Mouse (Mus musculus) midbrain, embryonic 14.5 days (tissue): ENCODE results near the gene Cox10. TPM values are rescaled to one million over a fixed set of nuclear protein-coding genes. Genes with fewer than 3 reads are reported as not detected.

Experiments used
- ATAC-seq: fragments of 200-750 bp; cut with Nextera tagmentation; 2 replicates; pipeline ENCODE4 v1.8.0; 2017; ENCODE audit warnings: moderate number of reproducible peaks, moderate library complexity; ENCODE audit not compliant: low FRiP score, low TSS enrichment
- DNase-seq: peaks from one replicate; pipeline ENCODE4 v3.0.0-alpha.2; 2015
- H3K27ac ChIP-seq: fragments of 300-500 bp; sonication (generic); replicated peaks from 2 replicates; pipeline ENCODE4 v1.5.1; 2014; ENCODE audit warnings: mild to moderate bottlenecking, low read depth, low read length, moderate library complexity
- H3K27me3 ChIP-seq: fragments of 300-500 bp; sonication (generic); 2 replicates; pipeline ENCODE4 v1.6.1; 2014; ENCODE audit warnings: low read length, control low read depth, mixed read lengths; ENCODE audit not compliant: control insufficient read depth, insufficient read depth
- H3K36me3 ChIP-seq: fragments of 300-500 bp; sonication (generic); 2 replicates; pipeline ENCODE4 v1.6.1; 2014; ENCODE audit warnings: low read length, control low read depth; ENCODE audit not compliant: control insufficient read depth, insufficient read depth
- H3K4me1 ChIP-seq: fragments of 300-500 bp; sonication (generic); 2 replicates; pipeline ENCODE4 v1.6.1; 2014; ENCODE audit warnings: mild to moderate bottlenecking, antibody characterized with exemption, low read length, control low read depth; ENCODE audit not compliant: control insufficient read depth, insufficient read depth
- H3K4me2 ChIP-seq: fragments of 300-500 bp; sonication (generic); 2 replicates; pipeline ENCODE4 v1.6.1; 2014; ENCODE audit warnings: mild to moderate bottlenecking, low read length, moderate library complexity
- H3K4me3 ChIP-seq: fragments of 300-500 bp; sonication (generic); replicated peaks from 2 replicates; pipeline ENCODE4 v1.5.1; 2014; ENCODE audit warnings: low read depth, low read length
- H3K9ac ChIP-seq: fragments of 300-500 bp; sonication (generic); replicated peaks from 2 replicates; pipeline ENCODE4 v1.6.1; 2014; ENCODE audit warnings: mild to moderate bottlenecking, low read length, moderate library complexity
- H3K9me3 ChIP-seq: fragments of 300-500 bp; sonication (generic); 2 replicates; pipeline ENCODE4 v1.6.1; 2016; ENCODE audit warnings: low read length, control low read depth, mixed read lengths; ENCODE audit not compliant: control insufficient read depth
- WGBS: fragments of 180-500 bp; shearing (Covaris S2); extraction: QIAGEN DNeasy Blood & Tissue Kit; methylation state at CpG from one replicate; pipeline ENCODE4 v1.1.7; 2014; 5-methylcytosine and 5-hydroxymethylcytosine counted together
- polyA plus RNA-seq: library from polyadenylated mRNA; unstranded; fragments of >200 nt; fragmentation: Nextera tagmentation; extraction: Ambion mirVana; gene quantifications from 2 replicates; pipeline ENCODE4 v1.2.1, GENCODE M21; 2014

Cox10 gene
- polyA plus RNA-seq, 1 experiment from 2014 or later = 26.8 TPM

DNA sequence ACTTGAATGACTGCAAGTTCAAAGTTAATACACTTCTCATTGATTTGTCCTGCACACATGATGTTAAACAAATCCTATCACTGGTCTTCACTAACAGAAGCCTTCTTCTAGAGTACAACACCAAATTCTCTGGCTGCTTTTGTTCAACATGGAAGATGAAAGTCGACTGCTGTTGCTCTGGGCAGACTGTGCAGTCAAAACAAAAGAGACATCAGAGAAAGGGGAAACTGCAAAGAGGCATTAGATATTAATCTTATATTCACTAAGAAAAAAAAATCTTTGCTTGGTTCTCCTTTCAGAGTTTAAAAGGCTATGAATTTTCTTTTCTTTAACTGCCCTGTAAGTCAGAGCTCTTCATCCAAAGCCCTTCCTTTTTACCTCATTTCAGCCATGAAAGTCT, 39.7 kb downstream of the Cox10 start:
- H3K9me3 ChIP-seq = no peaks in the 10 kb centered on the region
- no peak overlapping the region for H3K4me3 ChIP-seq
- WGBS = 10% methylated on average over 1 of the region's 1 CpGs
- ATAC-seq (no peak), DNase-seq (no peak)
- H3K4me2 ChIP-seq = no peak overlapping the region
- no peaks in the 10 kb centered on the region for H3K27me3 ChIP-seq
- no peaks in the 10 kb centered on the region for H3K36me3 ChIP-seq
- no peaks in the 10 kb centered on the region; the same call in 1 of the 2 replicates for H3K4me1 ChIP-seq
- no peak overlapping the region for H3K9ac ChIP-seq
- no peak overlapping the region for H3K27ac ChIP-seq

DNA sequence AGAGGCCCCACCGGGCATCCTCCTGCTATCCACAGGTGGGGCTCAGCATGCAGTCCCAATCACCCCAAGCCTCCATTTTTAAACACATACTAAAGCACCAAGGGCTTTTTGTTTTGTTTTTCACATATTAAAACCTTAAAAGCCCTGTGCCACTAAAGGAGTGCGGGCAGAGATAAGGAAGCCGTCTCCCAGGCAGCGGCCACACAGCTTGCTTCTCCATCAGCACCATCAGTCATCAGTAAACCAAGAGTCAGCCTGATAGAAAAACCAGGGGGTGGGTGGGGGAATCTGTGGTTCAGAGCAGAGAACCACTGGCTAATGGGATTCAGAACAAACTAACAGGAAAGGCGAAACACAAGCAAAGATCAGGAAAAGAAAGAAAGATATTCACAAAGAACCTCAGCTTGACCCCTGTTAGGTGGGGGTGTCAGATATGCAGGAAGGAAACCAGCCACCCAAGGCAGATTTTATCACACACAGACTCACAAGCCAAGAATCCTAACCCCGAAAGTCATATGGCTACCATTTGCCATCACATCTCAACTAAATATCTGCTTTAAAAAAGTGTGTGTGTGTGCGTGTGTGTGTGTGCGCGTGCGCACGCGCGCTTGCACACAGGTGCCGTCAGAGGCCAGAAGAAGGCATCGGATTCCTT, 41.7 kb downstream of the Cox10 start:
- no peaks in the 10 kb centered on the region for H3K36me3 ChIP-seq
- H3K9me3 ChIP-seq = no peaks in the 10 kb centered on the region
- H3K4me2 ChIP-seq = no peak overlapping the region
- no peak overlapping the region for H3K27ac ChIP-seq
- no peak for ATAC-seq
- no peak overlapping the region for H3K4me3 ChIP-seq
- H3K9ac ChIP-seq = no peak overlapping the region
- 77% methylated on average over 15 of the region's 15 CpGs for WGBS
- no peaks in the 10 kb centered on the region for H3K27me3 ChIP-seq
- no peak for DNase-seq
- no peaks in the 10 kb centered on the region; the same call in 1 of the 2 replicates for H3K4me1 ChIP-seq

DNA sequence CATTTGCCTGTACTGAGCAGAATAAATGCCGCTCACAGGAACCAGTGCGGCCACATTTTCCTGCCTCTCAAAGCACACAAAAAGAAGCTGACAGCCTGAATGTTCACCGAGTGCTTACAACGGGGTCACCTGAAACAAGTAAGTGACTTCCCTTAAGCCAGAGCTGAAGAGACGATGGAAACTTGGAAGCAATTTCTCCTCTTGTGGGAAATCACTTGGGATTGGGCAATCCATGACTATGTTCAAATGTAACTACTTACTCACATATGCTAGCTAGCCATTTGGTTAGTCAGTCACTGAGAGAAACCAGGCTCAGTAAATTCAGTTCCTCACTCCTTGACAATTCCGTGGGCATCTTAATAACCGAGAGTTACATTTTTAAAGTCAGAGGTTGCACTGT, 43.0 kb downstream of the Cox10 start:
- Histone ChIP-seq H3K9me3 (no peaks in the 10 kb centered on the region), H3K36me3 (no peaks in the 10 kb centered on the region), H3K4me2 (no peak overlapping the region), H3K27me3 (no peaks in the 10 kb centered on the region), H3K9ac (no peak overlapping the region), H3K4me1 (no peaks in the 10 kb centered on the region; the same call in 1 of the 2 replicates), H3K4me3 (no peak overlapping the region), H3K27ac (no peak overlapping the region)
- WGBS = 94% methylated on average over 7 of the region's 7 CpGs
- DNase-seq (no peak), ATAC-seq (no peak)

DNA sequence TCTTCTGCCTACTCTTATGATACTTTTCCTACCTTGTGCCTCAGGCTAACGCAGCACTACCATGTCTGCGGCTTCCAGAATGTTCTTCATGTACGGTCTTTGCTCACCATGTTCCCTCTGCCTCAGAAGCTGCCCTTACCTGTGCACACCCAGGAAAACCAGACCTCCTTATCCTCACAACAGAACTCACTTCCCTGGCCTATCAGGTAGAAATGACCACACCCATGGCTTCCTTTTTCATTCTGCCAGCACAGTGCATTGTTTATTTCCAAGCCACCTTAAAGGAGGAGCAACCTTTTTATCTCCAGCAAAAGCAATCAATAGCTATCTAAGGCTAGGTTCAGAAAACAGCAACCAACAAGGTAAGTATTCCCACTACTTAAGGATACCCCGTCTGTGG, 43.6 kb downstream of the Cox10 start:
- H3K4me1 ChIP-seq = no peaks in the 10 kb centered on the region; the same call in 1 of the 2 replicates
- no peaks in the 10 kb centered on the region for H3K36me3 ChIP-seq
- no peak overlapping the region for H3K4me2 ChIP-seq
- no peak overlapping the region for H3K4me3 ChIP-seq
- DNase-seq = no peak
- H3K27me3 ChIP-seq = no peaks in the 10 kb centered on the region
- H3K9ac ChIP-seq = no peak overlapping the region
- H3K9me3 ChIP-seq = no peaks in the 10 kb centered on the region
- H3K27ac ChIP-seq = no peak overlapping the region
- 94% methylated on average over 4 of the region's 4 CpGs for WGBS
- ATAC-seq = no peak

DNA sequence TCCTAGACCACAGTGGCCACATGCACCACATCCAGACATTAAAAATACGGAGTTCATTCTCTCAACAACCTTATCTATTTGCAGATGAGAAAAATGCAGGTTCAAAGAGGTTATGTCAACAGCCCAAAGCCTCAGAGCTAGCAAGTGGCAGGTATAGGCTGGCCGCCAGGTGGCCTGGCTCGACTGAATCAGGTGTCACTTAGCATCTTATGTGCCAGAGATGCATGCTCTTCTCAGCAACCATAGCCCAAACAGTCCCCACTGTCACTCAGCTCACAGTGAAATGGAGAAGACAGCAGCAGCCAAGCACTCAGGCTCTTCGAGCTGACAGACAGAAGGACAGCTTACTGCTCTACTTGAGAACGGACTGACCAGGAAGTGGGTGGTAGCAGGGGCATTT, 44.6 kb downstream of the Cox10 start:
- DNase-seq = no peak
- Histone ChIP-seq H3K9me3 (no peaks in the 10 kb centered on the region), H3K27ac (no peak overlapping the region), H3K27me3 (no peaks in the 10 kb centered on the region), H3K4me2 (no peak overlapping the region), H3K9ac (no peak overlapping the region), H3K36me3 (no peaks in the 10 kb centered on the region), H3K4me3 (no peak overlapping the region), H3K4me1 (no peaks in the 10 kb centered on the region)
- no peak for ATAC-seq
- 94% methylated on average over 5 of the region's 5 CpGs for WGBS

DNA sequence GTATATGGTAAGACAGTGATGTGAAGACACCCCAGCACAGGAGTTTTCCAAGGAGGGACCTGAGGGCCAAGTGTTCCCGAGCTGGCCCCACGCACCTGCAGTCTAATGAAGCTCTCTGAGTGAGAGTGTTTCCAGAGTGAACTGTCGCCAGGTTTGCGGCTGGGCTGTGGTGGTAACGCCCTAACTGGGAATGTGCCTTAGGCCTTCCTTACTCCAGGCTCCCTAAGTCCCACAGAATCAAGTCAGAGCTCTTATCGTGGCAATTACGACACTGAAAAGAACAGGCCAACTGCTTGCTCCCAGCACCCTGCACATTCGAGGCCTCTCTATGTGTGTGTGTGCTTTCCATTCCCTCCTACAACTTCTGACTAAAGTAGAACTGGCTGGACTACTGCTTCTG, 51.8 kb downstream of the Cox10 start:
- ATAC-seq (no peak), DNase-seq (no peak)
- no peak overlapping the region for H3K9ac ChIP-seq
- 85% methylated on average over 8 of the region's 8 CpGs for WGBS
- H3K4me3 ChIP-seq = no peak overlapping the region
- H3K9me3 ChIP-seq = no peaks in the 10 kb centered on the region
- H3K4me2 ChIP-seq = no peak overlapping the region
- no peaks in the 10 kb centered on the region for H3K36me3 ChIP-seq
- 0 out of 2 replicates have a peak, but pooled peaks cover 4% of the 10 kb centered on the region for H3K27me3 ChIP-seq
- H3K27ac ChIP-seq = no peak overlapping the region
- H3K4me1 ChIP-seq = peaks cover 24% of the 10 kb centered on the region

DNA sequence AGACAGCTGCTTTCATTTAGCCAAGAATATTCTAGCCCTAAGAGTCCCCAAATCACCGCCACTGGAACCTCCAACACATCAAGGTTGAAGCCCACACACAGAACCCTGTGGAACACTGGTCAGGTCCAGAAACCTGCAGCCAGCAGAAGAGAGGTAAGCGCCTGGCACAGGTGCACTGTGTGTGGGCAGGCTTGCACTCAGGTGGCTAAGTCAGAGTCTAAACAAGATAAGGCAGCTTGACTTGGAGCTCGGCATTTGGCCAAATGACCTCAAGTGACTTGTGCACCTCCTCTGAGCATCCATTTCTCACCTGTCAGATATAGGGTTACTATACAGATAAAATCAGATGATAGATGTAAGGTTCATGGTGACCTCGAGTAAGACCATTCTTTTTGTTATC, 53.4 kb downstream of the Cox10 start:
- DNase-seq (no peak), ATAC-seq (no peak)
- no peak overlapping the region for H3K27ac ChIP-seq
- no peak overlapping the region for H3K9ac ChIP-seq
- no peak overlapping the region for H3K4me2 ChIP-seq
- H3K36me3 ChIP-seq = no peaks in the 10 kb centered on the region
- H3K4me1 ChIP-seq = peaks cover 24% of the 10 kb centered on the region
- H3K9me3 ChIP-seq = no peaks in the 10 kb centered on the region
- 94% methylated on average over 4 of the region's 4 CpGs for WGBS
- 0 out of 2 replicates have a peak, but pooled peaks cover 4% of the 10 kb centered on the region for H3K27me3 ChIP-seq
- H3K4me3 ChIP-seq = no peak overlapping the region

DNA sequence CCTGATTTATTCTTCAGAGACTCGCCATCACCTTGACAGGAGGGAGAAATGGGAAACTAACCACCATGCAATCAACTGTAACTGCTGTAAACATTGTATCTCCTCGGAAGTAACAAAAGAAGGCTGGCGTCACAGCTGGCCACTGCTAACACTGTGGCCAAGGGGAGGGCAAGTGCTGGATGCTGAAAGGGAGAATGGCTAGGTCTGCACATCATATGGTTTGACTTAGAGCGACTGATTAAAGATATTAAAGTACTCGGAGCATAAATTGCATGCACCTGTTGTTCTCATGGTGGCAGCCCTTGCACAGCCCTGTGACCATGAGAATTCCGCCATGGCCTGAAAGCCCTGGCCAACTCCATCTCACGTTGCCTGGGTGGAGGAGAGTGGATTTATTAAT, 54.7 kb downstream of the Cox10 start:
- no peak overlapping the region for H3K4me3 ChIP-seq
- no peaks in the 10 kb centered on the region for H3K36me3 ChIP-seq
- ATAC-seq (no peak), DNase-seq (no peak)
- H3K27ac ChIP-seq = 0 out of 2 replicates have a peak overlapping the region, but pooled peaks have one; percentile 65
- 0 out of 2 replicates have a peak, but pooled peaks cover 4% of the 10 kb centered on the region for H3K27me3 ChIP-seq
- H3K9me3 ChIP-seq = no peaks in the 10 kb centered on the region
- no peak overlapping the region for H3K9ac ChIP-seq
- H3K4me2 ChIP-seq = no peak overlapping the region
- 56% methylated on average over 7 of the region's 7 CpGs for WGBS
- H3K4me1 ChIP-seq = peaks cover 24% of the 10 kb centered on the region

DNA sequence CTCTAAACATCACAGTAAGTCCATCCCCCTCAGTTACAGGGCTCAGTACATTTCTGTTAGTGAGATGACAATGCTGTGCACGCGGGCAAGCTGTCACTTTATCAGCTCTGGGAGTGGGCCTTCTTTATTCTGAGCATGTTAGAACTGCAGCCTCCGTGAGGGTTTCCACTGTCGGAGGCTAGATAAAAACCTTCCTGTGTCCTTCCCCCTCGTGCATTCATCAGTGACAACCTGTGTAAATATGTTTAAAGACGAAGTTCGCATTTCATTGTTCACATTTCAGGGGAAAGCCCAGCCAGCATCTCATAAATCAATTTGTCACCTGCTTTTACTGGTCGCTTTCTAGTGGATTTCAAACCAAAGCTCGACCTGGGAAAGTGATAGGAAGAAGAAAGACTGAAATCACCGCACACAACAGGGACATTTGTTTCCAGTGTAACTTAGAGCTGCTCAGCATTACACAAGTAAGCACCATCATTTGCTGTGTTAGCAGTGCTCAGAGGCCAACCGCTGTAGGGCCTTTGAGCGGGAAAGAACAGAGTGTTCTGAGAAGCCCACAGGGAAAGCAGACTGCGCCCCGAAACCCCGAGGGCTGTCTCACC, 55.8 kb downstream of the Cox10 start:
- Histone ChIP-seq H3K4me2 (no peak overlapping the region), H3K27ac (peak overlapping the region; percentile 65), H3K27me3 (0 out of 2 replicates have a peak, but pooled peaks cover 4% of the 10 kb centered on the region), H3K36me3 (no peaks in the 10 kb centered on the region), H3K9ac (no peak overlapping the region), H3K9me3 (no peaks in the 10 kb centered on the region), H3K4me3 (no peak overlapping the region), H3K4me1 (peaks cover 30% of the 10 kb centered on the region)
- DNase-seq (peak; percentile 67), ATAC-seq (peak; percentile 50; the same call in 1 of the 2 replicates)
- 24% methylated on average over 15 of the region's 15 CpGs for whole genome bisulfite sequencing
